Mouse (Mus musculus) liver, embryonic 14.5 days (tissue): ENCODE results near the gene Zfp174.

Experiments used
- CTCF ChIP-seq: IDR thresholded peaks from 2 replicates; pipeline ENCODE4 v1.5.1; 2016; ENCODE audit warnings: antibody characterized with exemption, low read depth, control low read depth
- EP300 ChIP-seq: IDR thresholded peaks from 2 replicates; pipeline ENCODE4 v1.6.1; 2016; ENCODE audit warnings: antibody characterized with exemption, low read depth

GRCm38 (mm10) chr16:3843796-3844195 lies 3.3 kb upstream of the Zfp174 start:
- no peak for TF ChIP-seq CTCF
- no peak for TF ChIP-seq EP300
